Mouse (Mus musculus) limb, embryonic 11.5 days (tissue): ENCODE data around the gene Nuak2. TPM values are rescaled to one million over a fixed set of nuclear protein-coding genes. Genes with fewer than 3 reads are reported as not detected.

Experiments used
- polyA plus RNA-seq: library from polyadenylated mRNA; unstranded; fragments of >200 nt; fragmentation: Nextera tagmentation; extraction: Ambion mirVana; gene quantifications from 2 replicates; pipeline ENCODE4 v1.2.1, GENCODE M21; 2014

Gene Nuak2
- polyA plus RNA-seq, 1 experiment from 2014 or later, result 0.56 TPM

Other genes with a start within 250 kb of the Nuak2 start
- 8.6 and 10.6 TPM in 2 replicates for gene Mfsd4a, start 248.1 kb upstream of the Nuak2 start, polyA plus RNA-seq
- 3.7 and 3.9 TPM in 2 replicates for gene Cdk18, start 176.4 kb upstream of the Nuak2 start, polyA plus RNA-seq
- gene Lemd1, start 124.7 kb upstream of the Nuak2 start, polyA plus RNA-seq, result 1.2 and 1.5 TPM in 2 replicates
- gene AC124108.1, start 124.7 kb upstream of the Nuak2 start, polyA plus RNA-seq, result 0.87 and 1.1 TPM in 2 replicates
- gene Gm10188, start 86.4 kb upstream of the Nuak2 start, polyA plus RNA-seq, result not detected in 2 replicates
- gene Klhdc8a, start 17.5 kb upstream of the Nuak2 start, polyA plus RNA-seq, result 0.07 TPM in 1 of 2 replicates, not detected in the other
- gene Tmcc2, start 75.2 kb downstream of the Nuak2 start, polyA plus RNA-seq, result 6.1 and 7.3 TPM in 2 replicates
- 15.2 and 18.7 TPM in 2 replicates for gene Dstyk, start 101.4 kb downstream of the Nuak2 start, polyA plus RNA-seq
- 64.7 and 66.9 TPM in 2 replicates for gene Rbbp5, start 161.2 kb downstream of the Nuak2 start, polyA plus RNA-seq
- 1.5 and 1.8 TPM in 2 replicates for gene Tmem81, start 190.1 kb downstream of the Nuak2 start, polyA plus RNA-seq
- 0.52 and 0.89 TPM in 2 replicates for gene Cntn2, start 227.1 kb downstream of the Nuak2 start, polyA plus RNA-seq